Mouse (Mus musculus) cerebellum, postnatal 36 days (tissue): Measurements from ENCODE around the gene Olfr1205.

ENCODE experiments used
- DNase-seq, 2 experiments: peaks; one replicate each; pipeline ENCODE4 v3.0.0; 2021 to 2022; ENCODE audit warnings: mixed read lengths in 2 of 2

Gene Olfr1205

GRCm38 (mm10) chr2:88829437-88829836 is at the start of gene Olfr1205:
Gene Olfr1205, plus strand, starts transcription at chr2:88829737.
- no peak for DNase-seq

GRCm38 (mm10) chr2:88792736-88793135 is 36.8 kb upstream of the Olfr1205 start, which contains the start of gene Olfr1201:
Gene Olfr1201, plus strand, starts transcription at chr2:88793036.
- DNase-seq, result no peak

GRCm38 (mm10) chr2:88814196-88814595 is 15.3 kb upstream of the Olfr1205 start, which contains the start of gene Olfr1202:
Gene Olfr1202, plus strand, starts transcription at chr2:88814496.
- DNase-seq, result no peak

DNA sequence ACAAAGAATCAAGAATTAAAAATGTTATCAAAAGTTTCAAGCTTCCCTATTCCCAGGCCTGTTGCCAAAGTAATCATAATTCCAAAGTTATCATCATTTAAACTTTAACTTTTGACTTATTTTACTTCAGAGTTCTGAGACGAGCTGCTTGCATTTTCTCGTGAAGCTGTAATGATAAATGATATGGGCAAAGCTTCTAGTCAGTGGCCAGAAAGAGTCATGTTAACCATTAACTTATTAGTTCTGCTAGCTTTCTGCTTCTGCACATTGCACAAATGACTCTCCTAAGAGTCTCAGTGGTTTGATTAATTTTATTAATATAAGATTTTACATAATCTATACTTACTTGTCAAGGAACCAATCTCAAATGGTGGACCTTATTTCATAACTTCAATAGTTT is 8.9 kb downstream of the Olfr1205 start:
- DNase-seq, result no peak

GRCm38 (mm10) chr2:88848992-88849391 is 19.5 kb downstream of the Olfr1205 start, which contains the start of gene Olfr1204:
Gene Olfr1204, plus strand, starts transcription at chr2:88849292.
- no peak for DNase-seq

- DNase-seq, result no peak
Measured at GRCm38 (mm10) chr2:88862931-88863330, 33.4 kb downstream of the Olfr1205 start, which contains the start of gene Olfr1206. Gene Olfr1206, plus strand, starts transcription at chr2:88863231.
